Mouse (Mus musculus): ENCODE results near the gene Hgd. TPM values are rescaled to one million over a fixed set of nuclear protein-coding genes. Genes with fewer than 3 reads are reported as not detected.
"Not testable (repeated sequence)": the region's sequence is repeated elsewhere in the genome, so short reads cannot be mapped to it uniquely, and the experiment has no call there.

Gene Hgd
- polyA plus RNA-seq, 1 experiment: 0.02 TPM

DNA sequence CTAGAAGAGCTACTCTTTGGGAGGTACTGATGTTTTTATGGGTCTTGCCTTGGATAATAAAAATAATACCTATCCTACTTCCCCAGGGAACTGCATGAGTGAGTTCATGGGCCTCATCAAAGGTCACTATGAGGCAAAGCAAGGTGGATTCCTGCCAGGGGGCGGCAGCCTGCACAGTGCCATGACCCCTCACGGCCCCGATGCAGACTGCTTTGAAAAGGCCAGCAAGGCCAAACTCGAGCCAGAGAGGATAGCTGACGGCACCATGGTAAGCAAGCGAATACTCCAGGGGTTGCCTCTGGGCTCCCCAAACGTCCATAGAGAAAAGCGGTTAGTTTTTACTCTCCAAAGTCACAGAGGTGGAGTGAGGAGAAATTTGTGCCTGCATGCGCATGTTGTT lies 48.4 kb downstream of the Hgd start:
- Histone ChIP-seq H3K27me3 (ENCODE audit: control insufficient read depth, insufficient read depth, insufficient read length) (no peaks in the 10 kb centered on the region), H3K36me3 (ENCODE audit: control insufficient read depth, insufficient read depth) (no peaks in the 10 kb centered on the region), H3ac (ENCODE audit: control insufficient read depth, insufficient read length) (no peak overlapping the region), H3K4me3 (no peak overlapping the region), H3K4me2 (ENCODE audit: low read depth) (no peak overlapping the region), H3K79me2 (ENCODE audit: control insufficient read depth, insufficient read depth) (no peaks in the 10 kb centered on the region)
- TF ChIP-seq TCF3 (IDR thresholded peaks at IDR 0.05; ENCODE audit: insufficient read length, low read depth): no peak
- TF ChIP-seq USF1 (IDR thresholded peaks at IDR 0.05; ENCODE audit: low read depth): no peak

DNA sequence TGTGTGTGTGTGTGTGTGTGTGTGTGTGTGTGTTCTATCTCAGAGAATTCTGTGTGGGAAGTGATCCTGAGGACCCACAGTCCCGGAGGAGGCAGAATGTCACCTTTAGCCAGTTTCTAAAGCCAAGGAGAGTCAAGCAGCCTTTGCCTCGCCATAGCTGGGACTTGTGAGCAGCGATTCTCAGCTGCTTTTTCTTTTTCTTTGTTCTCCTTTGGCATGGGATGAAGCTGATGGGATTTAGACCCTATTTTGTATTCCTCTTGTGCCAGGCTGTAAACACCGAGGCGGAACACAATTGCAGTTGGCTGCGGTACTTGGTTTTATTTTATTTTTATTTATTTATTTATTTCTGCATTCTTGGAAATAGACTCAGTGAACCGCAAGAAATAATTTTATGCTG lies 49.1 kb downstream of the Hgd start:
- Histone ChIP-seq H3K36me3 (ENCODE audit: control insufficient read depth, insufficient read depth) (no peaks in the 10 kb centered on the region), H3ac (ENCODE audit: control insufficient read depth, insufficient read length) (no peak overlapping the region), H3K4me2 (ENCODE audit: low read depth) (no peak overlapping the region), H3K79me2 (ENCODE audit: control insufficient read depth, insufficient read depth) (no peaks in the 10 kb centered on the region), H3K27me3 (ENCODE audit: control insufficient read depth, insufficient read depth, insufficient read length) (no peaks in the 10 kb centered on the region), H3K4me3 (no peak overlapping the region)
- TF ChIP-seq REST (IDR thresholded peaks at IDR 0.05; ENCODE audit: insufficient read depth, insufficient read length): no peak
- no peak for TF ChIP-seq E2F4 (IDR thresholded peaks at IDR 0.05; ENCODE audit: insufficient read depth)
- TF ChIP-seq POLR2A (IDR thresholded peaks at IDR 0.05; ENCODE audit: insufficient read length, low read depth): no peak
- TF ChIP-seq USF1 (IDR thresholded peaks at IDR 0.05; ENCODE audit: low read depth): no peak

DNA sequence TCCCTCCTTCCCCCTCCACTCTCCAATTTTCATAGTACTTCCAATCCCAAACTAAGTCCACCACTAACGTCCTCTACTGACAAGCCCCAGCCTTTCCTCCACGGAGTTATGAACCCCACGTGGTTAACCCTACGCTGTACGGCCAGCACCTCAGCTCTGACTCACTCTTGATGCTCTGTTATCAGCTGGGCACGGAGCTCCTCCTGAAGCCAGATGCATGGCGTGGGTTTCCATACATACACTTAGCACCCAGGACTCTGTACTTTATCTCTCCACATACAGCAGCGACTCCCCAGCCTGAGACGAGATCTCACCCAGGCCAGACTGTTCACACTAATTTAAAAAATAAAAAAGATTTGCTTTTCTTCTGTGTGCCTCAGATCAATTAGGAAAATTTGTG lies 54.6 kb downstream of the Hgd start:
- TF ChIP-seq CEBPB (IDR thresholded peaks at IDR 0.05; ENCODE audit: insufficient read depth, poor library complexity, severe bottlenecking) (no peak), USF1 (IDR thresholded peaks at IDR 0.05; ENCODE audit: low read depth) (no peak), MYOG (IDR thresholded peaks at IDR 0.05; ENCODE audit: control insufficient read depth in 1 of 3, insufficient read depth in 1 of 3, insufficient read length in 2 of 3, low read depth in 2 of 3) (no peak), REST (IDR thresholded peaks at IDR 0.05; ENCODE audit: insufficient read depth, insufficient read length) (no peak), SRF (IDR thresholded peaks at IDR 0.05; ENCODE audit: control insufficient read depth, insufficient read length, low read depth) (no peak)
- no peak overlapping the region for H3K4me2 ChIP-seq (ENCODE audit: low read depth)
- no peak overlapping the region for H3K4me3 ChIP-seq

DNA sequence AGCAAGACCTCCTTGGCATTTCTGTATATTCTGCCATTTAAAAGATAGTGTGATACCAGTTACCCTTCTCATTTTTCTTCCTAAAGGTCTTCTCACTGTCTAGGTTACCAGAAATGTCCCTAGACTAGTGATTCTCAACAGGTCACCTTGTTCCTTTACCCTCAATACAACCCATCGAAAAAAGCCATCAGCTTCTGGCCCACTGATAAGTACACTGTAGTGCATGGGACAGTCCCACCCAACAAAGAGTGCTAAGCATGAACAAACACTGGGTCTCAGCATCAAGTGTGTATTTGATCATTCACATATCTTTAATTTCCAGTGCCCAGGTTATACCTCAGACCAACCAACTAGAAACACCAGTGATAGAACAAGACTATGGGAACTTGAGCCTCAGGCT lies 55.1 kb downstream of the Hgd start:
- Histone ChIP-seq H3K27me3 (ENCODE audit: control insufficient read depth, insufficient read depth, insufficient read length) (no peaks in the 10 kb centered on the region), H3K4me3 (no peak overlapping the region), H3ac (ENCODE audit: control insufficient read depth, insufficient read length) (no peak overlapping the region), H3K36me3 (ENCODE audit: control insufficient read depth, insufficient read depth) (no peaks in the 10 kb centered on the region), H3K79me2 (ENCODE audit: control insufficient read depth, insufficient read depth) (no peaks in the 10 kb centered on the region), H3K4me2 (ENCODE audit: low read depth) (no peak overlapping the region)
- TF ChIP-seq TCF12 (IDR thresholded peaks at IDR 0.05; ENCODE audit: insufficient read depth, poor library complexity, severe bottlenecking) (no peak), POLR2AphosphoS2 (IDR thresholded peaks at IDR 0.05; ENCODE audit: insufficient read length, low read depth) (no peak), USF1 (IDR thresholded peaks at IDR 0.05; ENCODE audit: low read depth) (no peak), REST (IDR thresholded peaks at IDR 0.05; ENCODE audit: insufficient read depth, insufficient read length) (no peak), MYOG (IDR thresholded peaks at IDR 0.05; ENCODE audit: control insufficient read depth in 1 of 3, insufficient read depth in 1 of 3, insufficient read length in 2 of 3, low read depth in 2 of 3) (no peak), MAX (IDR thresholded peaks at IDR 0.05; ENCODE audit: low read depth) (no peak), E2F4 (IDR thresholded peaks at IDR 0.05; ENCODE audit: insufficient read depth) (no peak), POLR2A (IDR thresholded peaks at IDR 0.05; ENCODE audit: insufficient read length, low read depth) (no peak), TCF3 (IDR thresholded peaks at IDR 0.05; ENCODE audit: insufficient read length, low read depth) (no peak), SRF (IDR thresholded peaks at IDR 0.05; ENCODE audit: control insufficient read depth, insufficient read length, low read depth) (no peak), MYOD1 (IDR thresholded peaks at IDR 0.05; ENCODE audit: control insufficient read depth in 1 of 3, insufficient read length in 2 of 3, low read depth in 2 of 3) (no peak), CEBPB (IDR thresholded peaks at IDR 0.05; ENCODE audit: insufficient read depth, poor library complexity, severe bottlenecking) (no peak)

More for the DNA sequence above, 54.6 kb downstream of the Hgd start:
- Histone ChIP-seq H3ac (ENCODE audit: control insufficient read depth, insufficient read length) (no peak overlapping the region), H3K27me3 (ENCODE audit: control insufficient read depth, insufficient read depth, insufficient read length) (no peaks in the 10 kb centered on the region), H3K36me3 (ENCODE audit: control insufficient read depth, insufficient read depth) (no peaks in the 10 kb centered on the region), H3K79me2 (ENCODE audit: control insufficient read depth, insufficient read depth) (no peaks in the 10 kb centered on the region)

DNA sequence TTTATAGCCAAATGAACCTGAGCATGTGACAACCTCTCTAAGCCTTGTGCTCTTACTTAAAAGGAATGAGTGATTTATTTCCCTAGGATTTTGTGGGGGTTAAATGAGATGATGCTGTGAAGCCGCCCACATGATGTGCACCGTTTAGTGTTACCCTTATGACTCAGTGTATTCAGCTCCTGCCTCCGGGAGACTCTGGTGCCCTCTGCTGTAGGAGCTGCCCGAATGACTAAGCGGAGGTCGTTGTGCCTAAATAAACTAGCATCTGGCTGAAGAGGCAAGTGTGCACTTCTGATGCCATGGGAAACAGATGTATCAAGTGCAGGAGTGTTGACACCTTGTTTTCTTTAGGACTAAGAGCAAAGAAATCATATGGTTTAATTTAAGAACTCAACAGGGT lies 56.2 kb downstream of the Hgd start:
- Histone ChIP-seq H3K4me3 (no peak overlapping the region), H3K27me3 (ENCODE audit: control insufficient read depth, insufficient read depth, insufficient read length) (no peaks in the 10 kb centered on the region), H3K79me2 (ENCODE audit: control insufficient read depth, insufficient read depth) (no peaks in the 10 kb centered on the region), H3K36me3 (ENCODE audit: control insufficient read depth, insufficient read depth) (no peaks in the 10 kb centered on the region), H3K4me2 (ENCODE audit: low read depth) (no peak overlapping the region), H3ac (ENCODE audit: control insufficient read depth, insufficient read length) (no peak overlapping the region)
- TF ChIP-seq MYOD1 (IDR thresholded peaks at IDR 0.05; ENCODE audit: control insufficient read depth in 1 of 3, insufficient read length in 2 of 3, low read depth in 2 of 3) (no peak), USF1 (IDR thresholded peaks at IDR 0.05; ENCODE audit: low read depth) (peak; percentile 48)

DNA sequence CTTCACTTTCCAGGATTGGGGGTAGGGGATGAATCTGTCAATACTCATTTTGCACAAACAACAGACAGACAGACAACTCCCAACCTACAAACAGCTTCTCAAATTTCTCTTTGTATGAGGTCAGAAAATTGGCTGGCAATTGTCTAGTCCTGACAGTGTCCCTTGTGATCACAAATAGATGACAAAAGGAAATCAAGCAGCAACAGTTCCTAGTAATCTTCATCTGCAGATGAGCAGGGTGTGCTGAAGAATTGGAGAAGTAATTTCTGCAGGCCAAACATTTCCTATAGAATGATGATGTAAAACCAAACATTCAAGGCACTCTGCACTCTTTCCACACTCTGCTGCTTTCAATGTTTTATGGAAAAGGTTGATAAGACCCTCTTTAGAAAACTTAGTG lies 57.8 kb downstream of the Hgd start:
- Histone ChIP-seq H3K36me3 (ENCODE audit: control insufficient read depth, insufficient read depth) (no peaks in the 10 kb centered on the region), H3ac (ENCODE audit: control insufficient read depth, insufficient read length) (no peak overlapping the region), H3K4me2 (ENCODE audit: low read depth) (no peak overlapping the region), H3K4me3 (no peak overlapping the region), H3K79me2 (ENCODE audit: control insufficient read depth, insufficient read depth) (no peaks in the 10 kb centered on the region), H3K27me3 (ENCODE audit: control insufficient read depth, insufficient read depth, insufficient read length) (no peaks in the 10 kb centered on the region)
- no peak for TF ChIP-seq MYOD1 (IDR thresholded peaks at IDR 0.05; ENCODE audit: control insufficient read depth in 1 of 3, insufficient read length in 2 of 3, low read depth in 2 of 3)
- no peak for TF ChIP-seq TCF3 (IDR thresholded peaks at IDR 0.05; ENCODE audit: insufficient read length, low read depth)

DNA sequence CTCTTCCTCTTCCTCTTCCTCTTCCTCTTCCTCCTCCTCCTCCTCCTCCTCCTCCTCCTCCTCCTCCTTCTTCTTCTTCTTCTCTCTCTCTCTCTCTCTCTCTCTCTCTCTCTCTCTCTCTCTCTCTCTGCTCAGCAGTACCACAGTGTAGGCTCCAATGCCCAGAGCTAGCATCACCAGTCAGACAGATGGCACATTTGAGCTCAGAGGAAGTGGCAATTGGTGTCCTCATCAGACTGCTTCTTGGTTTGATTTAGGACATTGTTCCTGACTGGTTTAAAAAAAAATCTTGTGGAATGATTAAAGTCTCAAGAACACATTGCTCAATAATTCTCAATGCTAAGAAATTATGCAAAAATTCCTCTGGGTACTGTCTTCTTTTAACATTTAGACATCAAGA lies 60.6 kb downstream of the Hgd start:
- H3ac ChIP-seq (ENCODE audit: control insufficient read depth, insufficient read length); H3K4me3 ChIP-seq; H3K36me3 ChIP-seq (ENCODE audit: control insufficient read depth, insufficient read depth); H3K79me2 ChIP-seq (ENCODE audit: control insufficient read depth, insufficient read depth); H3K4me2 ChIP-seq (ENCODE audit: low read depth); H3K27me3 ChIP-seq (ENCODE audit: control insufficient read depth, insufficient read depth, insufficient read length): not testable (repeated sequence)

Data from myocyte (in vitro differentiated cells).